Mouse (Mus musculus) left cerebral cortex, postnatal 36 days (tissue): ENCODE results near the gene Ndufa11. TPM values are rescaled to one million over a fixed set of nuclear protein-coding genes. Genes with fewer than 3 reads are reported as not detected.

Source experiments
- total RNA-seq, 2 experiments: library from RNA; stranded (reverse); gene quantifications; 2 replicates each; pipeline ENCODE4 v1.2.3; 2021

The Ndufa11 gene
- total RNA-seq, 2 experiments from 2014 or later = 190 to 237 TPM

Other genes starting within 250 kb of the Ndufa11 start
- 100 to 1,000 TPM; 576 to 675 TPM for gene Ptprs, start 241.3 kb upstream of the Ndufa11 start, total RNA-seq
- gene Znrf4, start 205.3 kb upstream of the Ndufa11 start, total RNA-seq = not detected
- gene Gm20219, start 163.4 kb upstream of the Ndufa11 start, total RNA-seq = 1 to 10 TPM; 1.3 to 3.5 TPM
- 100 to 1,000 TPM in 1 of 2 experiments, 10 to 100 TPM in 1; 73.4 to 145 TPM for gene Safb2, start 133.2 kb upstream of the Ndufa11 start, total RNA-seq
- gene Safb, start 132.9 kb upstream of the Ndufa11 start, total RNA-seq = 100 to 1,000 TPM; 126 to 182 TPM
- gene 2410015M20Rik, start 108.0 kb upstream of the Ndufa11 start, total RNA-seq = 100 to 1,000 TPM; 120 to 139 TPM
- gene Rpl36, start 104.4 kb upstream of the Ndufa11 start, total RNA-seq = 100 to 1,000 TPM; 343 to 401 TPM
- gene Lonp1, start 90.9 kb upstream of the Ndufa11 start, total RNA-seq = 10 to 100 TPM; 62.7 to 64.1 TPM
- gene Catsperd, start 89.6 kb upstream of the Ndufa11 start, total RNA-seq = under 1 TPM; 0.57 to 0.91 TPM
- gene Ranbp3, start 44.5 kb upstream of the Ndufa11 start, total RNA-seq = 10 to 100 TPM; 96.3 to 99.5 TPM
- 10 to 100 TPM; 13.7 to 14.9 TPM for gene Vmac, start 255 bp downstream of the Ndufa11 start, total RNA-seq
- 1 to 10 TPM; 5.9 to 7.3 TPM for gene Nrtn, start 39.8 kb downstream of the Ndufa11 start, total RNA-seq
- gene Dus3l, start 47.0 kb downstream of the Ndufa11 start, total RNA-seq = 10 to 100 TPM; 57.6 to 75.6 TPM
- gene Prr22, start 52.5 kb downstream of the Ndufa11 start, total RNA-seq = 1 to 10 TPM; 1.2 to 1.3 TPM
- gene Rfx2, start 113.2 kb downstream of the Ndufa11 start, total RNA-seq = 1 to 10 TPM; 2.7 to 2.9 TPM
- not detected for gene Acsbg2, start 156.7 kb downstream of the Ndufa11 start, total RNA-seq
- under 1 TPM in 1 of 2 experiments, not detected in 1; 0.14 TPM for gene 1700061G19Rik, start 157.7 kb downstream of the Ndufa11 start, total RNA-seq
- 10 to 100 TPM; 69.3 to 82.4 TPM for gene Mllt1, start 217.6 kb downstream of the Ndufa11 start, total RNA-seq